Mouse (Mus musculus) urinary bladder, postnatal 36 days (tissue): ENCODE data around the gene Wnt7a.

Experiments used
- DNase-seq, 2 experiments: peaks; one replicate each; pipeline ENCODE4 v3.0.0; 2022; ENCODE audit warnings: low spot score in 2 of 2, mixed read lengths in 1 of 2

The Wnt7a gene

DNA sequence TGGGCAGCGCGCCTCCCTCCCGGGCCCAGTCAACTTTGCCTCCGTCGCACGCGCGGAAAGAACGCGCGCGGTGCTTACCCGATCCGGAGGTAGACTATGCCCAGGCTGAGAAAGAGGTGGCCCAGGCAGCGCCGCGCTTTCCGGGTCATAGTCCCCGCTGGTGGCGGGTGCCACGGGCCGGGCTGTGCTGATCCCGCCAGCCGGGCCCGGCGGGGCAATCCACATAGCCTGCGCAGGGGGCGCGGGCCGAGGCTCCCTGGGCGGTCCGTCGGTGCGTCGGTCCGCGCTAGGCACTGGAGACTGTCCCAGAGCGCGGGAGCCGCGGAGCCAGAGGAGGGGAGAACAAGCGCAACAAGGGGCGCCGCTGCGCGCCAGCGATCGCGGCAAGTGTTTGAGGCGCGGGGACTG is at the start of gene Wnt7a:
Gene Wnt7a, minus strand, starts transcription at position 403 of the 408 bp plus-strand sequence.
- no peak for DNase-seq

DNA sequence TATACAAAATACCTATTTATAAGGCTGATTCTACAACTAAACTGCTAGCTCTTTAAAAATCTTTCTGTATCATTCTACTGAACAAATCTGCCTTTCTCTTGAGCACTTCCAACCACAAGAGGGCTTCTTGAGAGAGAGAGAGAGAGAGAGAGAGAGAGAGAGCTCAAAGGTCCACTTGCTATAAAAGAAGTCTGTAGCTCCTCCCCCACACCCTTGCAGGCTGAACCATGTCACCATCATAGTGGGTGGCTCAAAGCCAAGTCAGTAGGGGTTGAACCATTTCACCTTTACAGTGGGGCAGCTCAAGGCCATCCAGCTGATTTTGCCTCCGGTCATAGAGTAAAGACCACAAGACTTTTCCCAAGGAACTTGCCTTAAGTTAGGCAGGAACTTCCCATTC is 48.3 kb upstream of the Wnt7a start:
- no peak for DNase-seq

DNA sequence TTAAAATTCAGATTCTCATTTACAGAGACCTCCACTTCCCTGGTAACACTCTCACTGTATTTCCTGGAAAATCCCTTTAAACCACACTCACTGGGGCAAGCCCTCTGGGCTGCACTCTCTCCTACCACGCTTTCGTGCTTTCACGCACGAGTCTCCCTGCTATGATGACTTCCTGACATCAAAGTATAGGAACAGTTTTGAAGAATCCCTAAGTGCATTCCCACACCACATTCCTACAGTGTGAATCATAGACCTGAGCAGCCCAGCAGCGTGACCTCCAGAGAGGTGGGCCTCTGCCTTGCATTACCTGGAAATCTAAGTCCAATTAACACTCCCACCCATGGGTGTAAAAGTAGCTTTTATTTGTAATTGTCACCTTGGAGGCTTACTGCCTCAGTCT is 43.4 kb upstream of the Wnt7a start:
- no peak for DNase-seq

DNA sequence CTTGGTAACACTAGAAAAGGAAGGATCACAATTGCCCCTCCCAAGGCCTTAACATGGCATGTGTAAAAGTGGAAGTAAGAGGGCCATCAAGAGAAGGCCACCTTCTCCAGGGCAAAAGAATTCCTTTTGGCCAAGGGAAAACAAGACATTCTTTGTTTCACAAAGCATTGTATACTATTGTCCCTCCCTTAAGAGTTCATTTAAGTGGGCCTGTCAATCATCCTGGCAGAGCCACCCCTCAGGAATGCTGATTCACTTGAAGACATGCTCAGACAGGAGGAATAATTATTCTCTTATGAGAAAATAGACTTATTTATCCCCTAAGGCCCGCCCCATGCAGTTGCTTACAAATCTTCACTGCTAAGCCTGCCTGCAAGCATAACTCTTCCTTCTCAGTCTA is 40.9 kb upstream of the Wnt7a start:
- no peak for DNase-seq

DNA sequence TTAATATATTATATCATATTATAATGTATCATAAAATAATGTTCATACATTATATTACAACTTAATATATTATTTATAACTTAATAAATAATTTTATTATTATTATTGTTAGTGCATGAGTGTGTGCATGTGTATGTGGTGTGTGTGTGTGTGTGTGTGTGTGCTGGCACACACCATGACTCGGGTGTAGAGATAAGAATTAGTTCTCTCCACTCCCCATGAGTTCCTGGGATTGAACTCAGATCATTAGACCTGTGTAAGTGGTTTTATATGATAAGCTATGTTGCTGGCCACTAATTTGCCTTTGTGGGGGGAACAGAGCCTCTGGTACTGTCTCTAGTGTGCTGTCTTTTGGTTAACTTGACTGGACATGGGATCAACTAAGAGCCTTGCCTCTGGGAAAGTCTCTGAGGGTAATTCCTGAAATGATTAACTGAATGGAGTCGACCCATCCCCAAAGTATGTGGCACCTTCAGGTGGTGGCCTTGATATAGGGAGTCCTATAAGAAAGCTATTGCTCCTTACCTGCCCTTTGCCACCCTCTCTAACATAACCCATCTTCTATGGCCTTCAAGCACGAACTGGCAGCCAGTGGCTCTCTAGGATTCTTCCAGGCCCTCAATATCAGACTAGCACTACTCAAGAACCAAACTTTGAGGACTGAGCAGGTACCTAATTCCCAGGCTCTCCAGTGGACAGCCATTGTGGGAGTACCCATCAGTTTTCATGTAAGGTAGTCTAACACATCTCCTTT is 38.5 kb upstream of the Wnt7a start:
- no peak for DNase-seq

DNA sequence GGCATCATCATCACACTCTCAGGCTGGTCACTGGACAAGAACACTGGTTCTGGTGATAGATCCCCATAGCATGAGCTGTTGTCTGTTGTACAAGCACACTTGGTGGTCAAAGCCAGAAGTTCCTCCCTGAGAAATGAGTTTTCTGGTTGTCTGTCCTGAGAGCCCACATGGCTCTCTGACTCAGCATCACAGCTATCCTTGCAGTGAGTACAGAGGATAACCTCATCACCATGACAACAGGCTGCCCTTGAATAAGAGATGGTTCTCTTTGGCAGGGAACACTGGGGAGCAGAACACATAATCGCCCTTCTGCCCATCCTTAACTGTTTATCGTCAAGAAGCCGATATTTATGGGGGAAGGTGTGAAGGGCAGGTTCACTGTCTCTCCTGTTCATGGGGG is 34.2 kb upstream of the Wnt7a start:
- no peak for DNase-seq

DNA sequence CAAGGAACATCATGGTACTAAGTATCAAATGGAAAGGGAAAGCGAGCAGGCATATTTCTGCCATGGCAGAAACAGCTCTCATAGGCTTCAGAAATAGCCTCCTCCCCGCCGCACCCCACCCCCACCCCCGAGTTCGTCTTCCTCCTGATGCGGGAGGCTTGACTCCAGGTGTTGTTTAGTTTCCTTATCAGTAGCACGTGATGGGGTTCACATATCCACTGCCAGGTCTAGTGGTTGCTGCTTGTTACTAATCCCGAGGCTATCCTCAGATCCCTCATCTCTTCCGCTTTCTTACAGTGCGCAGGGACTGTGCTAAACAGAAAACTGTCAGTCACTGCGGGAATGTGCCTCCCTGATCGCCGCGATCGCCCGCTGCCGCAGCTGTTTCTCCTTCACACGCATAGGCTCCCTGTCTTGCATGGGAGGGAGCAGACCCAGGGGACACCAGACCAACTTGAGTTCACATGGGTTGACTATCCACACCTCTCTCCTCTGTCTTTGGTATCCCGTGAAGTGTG is 30.0 kb upstream of the Wnt7a start:
- no peak for DNase-seq

DNA sequence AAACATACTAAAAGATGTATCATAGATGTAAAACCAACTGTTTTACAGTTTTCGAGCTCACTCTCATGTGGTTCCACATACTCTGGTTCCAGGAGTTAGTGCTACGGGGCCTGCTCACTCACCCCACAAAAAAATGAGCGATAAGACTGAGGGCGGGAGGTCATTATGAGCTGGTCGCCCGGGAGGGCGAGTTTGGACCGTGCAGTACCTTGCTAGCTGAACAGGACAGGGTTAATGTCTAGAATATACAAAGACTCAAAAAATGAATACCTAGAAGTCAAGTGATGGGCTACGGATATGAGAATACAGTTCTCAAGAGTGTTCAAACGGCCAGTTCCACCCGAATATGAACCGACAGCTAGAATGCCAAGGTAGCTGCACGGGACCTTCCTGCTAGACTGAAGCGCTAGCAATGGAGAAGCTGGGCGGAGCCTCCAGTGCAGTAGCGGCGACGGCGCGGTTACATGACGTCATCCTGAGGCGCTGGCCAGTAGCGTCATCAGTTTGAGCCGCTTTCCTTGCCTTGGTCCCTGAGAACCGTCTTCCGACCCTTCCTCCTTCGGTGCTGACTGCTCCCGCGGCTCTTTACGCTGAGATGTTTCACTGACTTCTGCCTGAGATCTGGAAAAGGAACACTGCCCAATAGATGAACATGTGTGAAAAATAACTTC is 29.4 kb upstream of the Wnt7a start:
- DNase-seq, result peak; percentile 94 to 97

DNA sequence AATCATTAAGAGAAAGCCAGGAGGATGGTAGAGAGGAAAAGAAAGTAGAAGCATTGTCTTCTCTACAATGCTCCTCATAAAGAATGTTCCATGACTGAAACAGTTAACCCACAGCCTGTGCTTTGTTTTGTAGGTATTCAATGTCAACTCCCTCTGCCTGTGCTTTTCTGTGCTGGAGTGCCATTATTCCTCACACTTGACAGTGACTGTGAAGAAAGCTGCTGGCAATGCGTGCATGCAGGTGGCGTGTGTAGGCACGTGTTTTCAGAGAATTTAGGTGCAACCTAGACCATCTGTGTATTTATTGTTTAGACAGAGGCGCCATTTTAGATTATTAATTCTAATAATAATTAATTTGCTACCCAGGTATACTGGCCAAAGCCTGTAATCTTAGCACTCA is 13.0 kb upstream of the Wnt7a start:
- DNase-seq, result no peak

DNA sequence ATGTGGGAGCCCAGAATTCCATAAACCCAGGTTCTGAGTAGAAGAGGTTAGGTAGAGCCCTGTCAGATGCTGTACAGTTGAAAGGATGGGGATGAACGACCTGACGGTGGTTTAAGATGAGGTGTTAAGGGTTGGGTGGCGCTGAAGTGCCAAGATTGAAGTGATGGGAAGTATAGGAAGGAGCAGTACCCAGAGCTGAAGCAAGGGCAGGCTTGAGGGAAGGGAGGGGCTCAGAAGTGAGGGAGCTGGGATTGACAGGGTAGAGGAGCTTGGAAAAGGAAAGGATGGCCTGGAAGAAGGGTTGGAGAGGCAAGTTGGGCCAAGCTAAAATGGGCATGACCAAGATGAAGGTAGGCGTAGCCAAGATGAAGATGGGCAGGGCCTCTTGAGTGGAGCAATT is 10.5 kb upstream of the Wnt7a start:
- no peak for DNase-seq

DNA sequence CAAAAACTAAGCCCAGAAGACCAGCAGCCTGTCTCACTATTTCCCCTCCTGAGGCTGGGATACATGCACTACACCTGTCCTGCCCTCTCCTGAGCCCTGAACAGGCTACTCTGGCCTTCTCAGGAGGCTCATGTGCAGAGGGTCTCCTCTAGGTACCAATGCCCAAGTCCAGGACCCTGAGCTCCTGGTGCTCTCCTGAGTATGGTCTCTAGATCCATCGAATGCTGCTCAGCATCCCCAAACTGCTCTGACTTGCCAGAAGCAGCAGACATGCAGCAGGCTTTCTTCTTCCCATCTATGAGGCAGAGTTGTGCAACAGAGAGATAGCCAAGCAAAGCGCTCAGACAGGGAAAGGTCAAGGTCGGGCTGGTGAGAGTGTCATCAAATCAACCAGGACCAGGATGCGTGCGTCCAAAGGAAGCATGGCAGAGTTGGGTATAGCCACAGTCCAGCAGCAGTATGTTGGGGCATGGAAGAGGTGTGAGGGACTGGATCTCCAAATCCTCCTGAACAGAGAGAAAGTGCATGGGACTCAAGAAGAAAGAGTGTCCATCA is 6.2 kb upstream of the Wnt7a start:
- no peak for DNase-seq

DNA sequence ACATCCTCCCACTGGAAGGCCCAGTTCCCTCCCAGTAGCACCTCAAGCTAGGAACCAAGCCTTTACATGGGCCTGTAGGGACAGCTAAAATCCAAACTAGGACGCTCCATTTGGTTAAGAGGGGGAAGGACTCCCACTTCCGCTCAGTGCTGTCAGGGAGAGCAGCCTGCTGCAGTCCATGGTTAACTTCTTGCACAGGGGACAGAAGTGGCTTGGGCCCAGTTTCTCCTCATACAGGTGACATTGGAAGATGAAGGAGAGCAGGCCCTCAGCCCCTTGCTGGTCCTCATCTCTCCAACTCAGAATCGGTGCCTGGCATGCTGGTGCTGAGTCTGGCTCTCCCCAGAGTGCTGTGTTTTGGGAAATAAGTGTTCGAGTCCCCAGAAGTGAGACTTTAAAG is 5.0 kb upstream of the Wnt7a start:
- DNase-seq, result no peak

DNA sequence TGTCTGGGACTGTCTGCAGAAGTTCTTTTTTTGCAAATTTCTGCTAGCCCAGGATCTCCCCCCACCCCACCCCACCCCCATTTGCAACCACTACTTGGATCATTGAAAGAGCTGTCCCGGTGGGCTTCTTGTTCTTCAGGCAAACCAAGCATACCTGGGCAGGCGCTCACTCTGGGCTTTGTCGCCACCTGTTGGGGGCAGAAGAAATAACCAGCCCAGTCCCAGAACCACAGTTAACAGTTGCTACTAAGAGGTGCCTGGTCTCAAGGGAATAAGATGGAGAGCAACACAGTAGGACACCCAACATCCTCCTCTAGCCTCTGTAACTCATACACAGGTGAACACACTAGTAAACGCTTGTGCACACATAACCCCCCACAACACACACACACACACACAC is 3.7 kb upstream of the Wnt7a start:
- DNase-seq, result peak in 1 of 2 experiments; percentile 15

DNA sequence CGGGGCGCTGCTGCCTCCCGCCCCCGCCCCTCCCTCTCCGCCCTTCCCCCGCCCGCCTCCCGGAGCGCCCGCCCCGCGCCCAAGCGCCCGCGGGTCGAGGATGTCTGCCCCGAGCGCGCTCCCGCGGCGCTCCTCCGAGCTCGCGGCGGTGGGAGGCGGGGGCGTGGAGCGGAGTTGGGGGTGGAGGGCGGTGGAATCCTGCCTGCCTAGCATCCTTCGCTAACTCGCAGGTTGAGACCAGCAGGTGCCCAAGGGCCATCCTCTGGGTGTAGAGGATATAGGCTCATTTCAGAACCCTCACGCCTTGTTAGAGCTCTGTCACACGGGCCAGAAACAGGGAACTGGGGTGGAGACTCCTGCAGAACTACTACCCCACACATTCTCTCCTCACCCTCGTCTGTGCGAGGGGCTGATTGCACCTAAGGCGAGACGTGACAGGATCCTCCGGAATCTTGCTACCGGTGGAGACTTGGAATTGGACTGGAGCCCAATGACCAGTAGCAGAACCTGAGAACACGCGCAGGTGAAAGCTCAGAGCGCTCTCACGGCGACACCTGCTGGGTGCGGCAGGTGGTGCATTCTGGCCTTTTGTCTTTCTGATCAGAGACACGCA is 312 bp upstream of the Wnt7a start:
- peak; percentile 58 to 64 for DNase-seq

DNA sequence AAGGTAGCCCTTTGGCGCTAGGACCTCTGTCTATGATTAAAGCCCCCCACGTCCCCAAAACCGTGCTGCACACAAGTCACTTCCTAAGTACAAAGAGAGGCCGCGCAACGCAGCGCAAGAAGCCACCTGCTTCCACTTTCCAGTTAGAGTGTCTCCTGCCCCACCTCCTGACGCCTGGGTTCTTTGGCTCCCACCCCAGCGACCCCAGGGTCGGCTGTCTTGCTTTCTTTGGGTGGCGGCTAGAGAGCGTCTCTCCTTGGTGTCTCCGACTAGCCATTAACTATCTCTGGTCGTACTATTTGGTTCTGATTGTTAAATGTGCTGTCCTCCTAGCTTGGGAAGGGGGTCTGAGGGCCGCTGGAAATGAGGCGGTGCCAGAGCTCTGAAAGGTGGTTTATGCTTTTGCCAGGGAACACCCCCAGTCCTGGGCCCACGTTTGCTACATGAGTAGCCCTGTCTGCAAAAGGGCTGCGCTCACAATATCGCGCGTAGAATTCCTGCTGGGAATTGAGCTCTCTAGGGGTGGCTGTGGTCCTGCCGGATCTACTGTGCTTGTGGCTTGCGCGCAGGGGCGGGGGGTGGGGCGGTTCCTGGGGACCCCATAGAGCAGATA is 889 bp downstream of the Wnt7a start:
- no peak for DNase-seq

DNA sequence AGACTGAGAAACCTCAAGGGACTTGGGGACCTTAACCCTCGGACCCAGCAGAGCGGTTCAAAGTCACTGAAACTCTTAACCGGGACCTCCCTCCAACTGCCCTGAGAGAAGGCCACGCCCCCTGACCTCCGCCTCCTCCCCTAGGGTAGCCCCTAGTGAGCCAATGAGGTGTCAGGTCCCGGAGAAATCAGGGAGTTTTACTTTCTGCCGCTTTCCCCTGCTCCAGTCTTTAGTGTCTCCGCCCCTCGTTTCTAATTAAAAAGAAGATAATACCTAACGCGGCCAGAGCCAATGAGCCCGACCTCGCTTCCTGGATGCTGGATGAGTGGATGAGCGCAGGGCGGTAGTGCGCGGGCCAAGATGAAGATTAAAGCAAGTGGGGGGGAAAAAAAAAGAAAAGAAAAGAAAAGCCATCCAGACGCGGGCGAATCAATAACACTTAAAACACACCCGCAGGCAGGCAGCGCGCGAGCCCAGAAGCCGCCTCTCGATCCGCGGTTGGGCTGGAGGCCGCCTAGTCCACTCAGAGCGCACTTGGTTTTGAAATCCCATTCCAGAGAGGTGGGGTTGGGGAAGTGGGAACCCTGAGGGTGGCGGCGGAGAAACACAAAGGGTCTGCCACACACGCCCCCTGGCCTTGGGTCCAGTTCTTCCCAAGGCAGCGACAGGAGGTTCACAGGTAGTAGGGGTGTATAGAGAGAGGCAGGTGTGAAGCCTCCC is 1.6 kb downstream of the Wnt7a start:
- DNase-seq, result no peak

DNA sequence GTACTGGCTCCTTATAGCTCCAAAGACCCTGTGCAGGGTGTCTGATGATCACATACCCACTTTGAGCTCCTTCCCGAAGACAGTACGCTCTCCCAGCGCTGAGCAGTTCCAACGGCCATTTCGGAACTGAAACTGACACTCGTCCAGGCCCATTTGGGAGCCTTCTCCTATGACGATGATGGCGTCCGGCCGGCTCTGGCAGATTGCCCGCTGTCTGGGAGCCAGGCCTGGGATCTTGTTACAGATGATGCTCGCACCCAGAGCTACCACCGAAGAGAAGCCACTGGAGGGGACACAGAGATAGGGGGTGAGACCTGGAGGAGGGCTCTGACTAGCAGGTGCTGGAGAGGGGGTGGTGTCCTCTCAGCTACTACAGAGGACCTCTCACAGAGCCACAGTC is 2.5 kb downstream of the Wnt7a start:
- no peak for DNase-seq

DNA sequence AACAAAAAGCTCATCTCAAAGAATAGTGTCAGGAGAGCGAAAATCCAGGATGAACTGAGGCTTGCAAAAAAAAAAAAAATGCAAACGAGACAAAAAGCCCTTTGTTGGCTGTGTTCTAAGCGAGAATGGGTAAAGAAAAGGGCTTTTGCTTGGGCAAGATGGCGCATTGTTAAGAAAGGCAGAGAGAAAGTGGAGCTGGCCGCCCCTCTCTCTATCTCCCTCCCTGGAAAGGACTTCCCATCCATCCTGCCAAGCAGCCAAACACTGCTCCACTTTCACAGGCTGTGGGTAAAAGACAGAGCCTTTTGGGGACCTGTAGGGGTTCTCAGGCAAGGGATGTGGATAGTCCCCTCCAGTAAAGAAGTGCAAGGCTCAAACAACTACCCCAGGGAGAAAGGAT is 9.6 kb downstream of the Wnt7a start:
- DNase-seq, result no peak

DNA sequence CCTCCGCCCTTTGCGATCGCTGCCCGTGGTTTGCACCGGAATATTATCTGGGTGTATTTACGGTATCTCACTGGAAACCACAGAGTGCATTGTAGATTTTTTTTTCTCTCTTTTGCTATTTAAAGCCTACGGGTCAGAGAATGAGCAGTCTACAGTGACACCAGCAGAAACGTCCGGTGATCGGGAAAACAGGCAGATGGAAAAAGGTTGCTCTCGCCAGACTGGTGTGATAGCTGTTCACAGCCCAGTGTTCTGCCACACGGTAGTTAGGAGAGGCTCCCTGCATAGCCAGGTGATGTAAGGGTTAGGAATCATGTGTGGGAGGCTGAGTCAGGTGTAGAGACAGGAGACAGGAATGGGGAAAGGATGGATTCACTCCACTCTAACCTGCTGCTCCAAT is 10.6 kb downstream of the Wnt7a start:
- DNase-seq, result no peak

DNA sequence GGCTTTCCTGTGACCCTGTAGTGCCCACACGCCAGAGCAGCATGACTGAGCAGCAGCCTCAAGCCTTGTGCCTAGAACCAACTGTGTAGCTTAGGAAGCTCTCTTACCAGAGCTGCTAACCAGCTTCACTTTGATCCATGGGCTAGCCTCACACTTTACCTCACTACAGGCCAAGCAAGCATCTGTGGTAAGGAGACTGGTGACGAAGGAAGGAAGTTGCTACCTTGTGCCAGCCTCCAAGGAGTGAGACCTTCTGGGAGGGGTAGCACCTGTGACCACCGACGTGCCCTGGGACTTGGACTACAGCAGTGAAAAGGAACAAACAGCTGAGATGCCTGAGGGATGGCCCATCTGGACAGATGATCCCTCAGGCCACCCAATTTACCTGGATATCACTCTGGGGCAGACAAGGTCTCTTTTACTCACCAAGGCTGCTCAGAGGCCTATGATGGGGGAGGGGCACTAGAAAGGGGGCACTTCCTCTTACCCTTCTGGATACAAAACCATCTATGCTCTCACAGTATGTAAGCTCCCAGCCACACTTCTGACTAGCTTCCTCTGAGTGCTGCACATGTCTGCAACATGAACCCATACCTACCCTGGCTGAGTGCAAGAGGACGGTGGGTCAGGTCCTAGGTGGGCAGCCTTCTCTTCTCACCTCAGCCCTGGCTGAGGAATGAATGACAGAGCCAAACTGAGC is 18.5 kb downstream of the Wnt7a start:
- no peak for DNase-seq

DNA sequence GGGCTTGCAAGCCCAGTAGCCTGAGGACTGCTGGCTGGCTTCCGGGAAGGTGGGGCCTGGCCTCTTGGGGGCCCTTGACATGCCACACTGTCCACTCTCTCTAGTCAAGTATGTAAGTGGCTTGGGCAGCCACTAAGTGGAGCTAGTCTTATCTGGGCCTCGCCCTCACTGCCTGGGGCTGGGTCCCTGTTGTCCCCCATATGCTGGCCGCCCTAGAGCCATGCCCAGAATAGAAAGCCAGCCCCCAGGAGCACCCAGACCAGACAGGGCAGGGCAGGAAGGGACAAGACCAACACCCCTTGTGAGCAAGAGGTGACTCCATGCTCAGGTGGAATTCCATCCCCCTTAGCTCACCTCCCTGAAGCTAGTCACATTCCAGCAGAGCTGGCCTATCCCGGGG is 22.0 kb downstream of the Wnt7a start:
- DNase-seq, result no peak
